Mouse (Mus musculus): ENCODE results near the gene Crybb3. TPM values are rescaled to one million over a fixed set of nuclear protein-coding genes. Genes with fewer than 3 reads are reported as not detected.

Gene Crybb3
- total and polyA plus RNA-seq, 3 experiments, result not detected

DNA sequence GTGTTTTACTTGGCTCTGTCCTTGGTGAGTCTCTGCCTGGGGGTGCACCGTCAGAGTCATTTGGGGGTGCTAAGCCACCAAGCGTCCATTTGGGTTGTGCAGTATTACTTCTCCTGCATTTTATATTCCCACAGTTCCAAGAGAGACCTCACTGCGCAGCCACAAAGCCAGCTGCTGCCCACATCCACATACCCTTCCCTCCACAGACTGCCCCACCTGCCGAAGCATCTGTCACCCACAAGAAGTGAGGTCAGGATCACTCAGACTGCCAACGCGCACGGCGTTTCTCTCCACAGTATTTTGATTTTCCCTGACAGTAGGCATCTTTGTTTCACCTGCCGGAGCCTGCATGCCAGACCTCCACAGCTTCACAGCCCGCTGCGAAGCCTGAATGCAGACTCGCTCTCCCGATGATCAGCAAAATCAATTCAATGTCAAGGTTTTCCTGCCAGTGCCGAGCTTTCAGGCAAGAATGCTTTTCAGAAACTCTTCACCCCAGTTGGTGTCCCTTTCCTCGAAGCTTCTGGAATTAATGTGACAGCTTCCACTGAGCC is 50.1 kb downstream of the Crybb3 start:
- DNase-seq (ENCODE audit: extremely low read depth), result no peak
- H3K79me2 ChIP-seq (replicated peaks; ENCODE audit: control insufficient read depth, extremely low read depth, insufficient read depth, poor library complexity, severe bottlenecking), result no peaks in the 10 kb centered on the region
- H3K9me3 ChIP-seq (replicated peaks; ENCODE audit: low read length), result peaks cover 40% of the 10 kb centered on the region
- H3K27me3 ChIP-seq (replicated peaks), result no peaks in the 10 kb centered on the region
- dilution Hi-C loops (cut with MboI; ENCODE audit: extremely low pct_ligation_motif_present, extremely low pct_unique_long_range_greater_than_20kb, low sequenced_read_pairs), result no loop called here
- TF ChIP-seq NELFE (IDR thresholded peaks at IDR 0.05; ENCODE audit: low read depth, low read length) (no peak), GABPA (IDR thresholded peaks at IDR 0.05; ENCODE audit: insufficient replicate concordance, low read depth, low read length) (no peak), TBP (conservative IDR thresholded peaks at IDR 0.05; ENCODE audit: low read depth, low read length) (no peak), HCFC1 (IDR thresholded peaks at IDR 0.05; ENCODE audit: low read depth, low read length) (no peak)
- H3K4me3 ChIP-seq (replicated peaks in 1 of 3; ENCODE audit: low read depth in 2 of 3, low read length in 2 of 3, poor library complexity in 1 of 3), result no peak overlapping the region
- H3K36me3 ChIP-seq (replicated peaks in 1 of 2; ENCODE audit: control insufficient read depth in 1 of 2, insufficient read depth in 1 of 2, low read length in 1 of 2), result no peaks in the 10 kb centered on the region
- in situ Hi-C loops (cut with MboI; ENCODE audit: low pct_ligation_motif_present, low pct_unique_long_range_greater_than_20kb, low sequenced_read_pairs), result loop anchor here (25.0 kb wide), 1 partner anchor 794 kb away; no protein-coding TSS in a partner anchor
- no peak overlapping the region for H3K4me2 ChIP-seq (ENCODE audit: insufficient read depth, low read depth, poor library complexity, severe bottlenecking)
- H3K27ac ChIP-seq (ENCODE audit: insufficient read depth, low read depth), result no peak overlapping the region
- H3K9ac ChIP-seq (ENCODE audit: insufficient read depth, low read depth), result no peak overlapping the region
- H3K4me1 ChIP-seq (ENCODE audit: control insufficient read depth in 1 of 2, insufficient read depth in 2 of 2), result no peaks in the 10 kb centered on the region

DNA sequence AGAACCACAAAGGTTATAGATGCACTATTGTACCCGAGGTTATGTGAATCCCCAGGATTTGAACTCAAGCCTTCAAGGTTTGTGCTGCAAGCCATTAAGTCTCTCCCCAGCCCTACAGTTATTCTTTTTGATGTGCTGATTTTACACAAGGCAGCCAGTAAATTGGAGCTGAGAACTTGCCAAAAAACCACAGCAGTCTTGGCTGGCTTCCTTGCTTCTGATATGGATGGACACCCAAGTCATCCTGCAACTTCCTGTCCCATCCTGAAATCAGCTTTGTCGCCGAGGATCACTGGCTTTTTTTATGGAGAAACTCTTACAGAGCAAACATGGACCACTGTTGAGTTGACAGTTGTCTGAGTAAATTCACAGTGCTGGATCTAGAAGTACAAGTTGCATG is 51.3 kb downstream of the Crybb3 start:
- no peaks in the 10 kb centered on the region for H3K27me3 ChIP-seq (replicated peaks)
- no peak for DNase-seq (ENCODE audit: extremely low read depth)
- TF ChIP-seq CTCF (conservative IDR thresholded peaks at IDR 0.05 in 1 of 2, IDR thresholded peaks at IDR 0.05 in 1 of 2; ENCODE audit: low read depth in 2 of 2, low read length in 2 of 2) (no peak), RCOR1 (conservative IDR thresholded peaks at IDR 0.05; ENCODE audit: low read depth, low read length) (no peak), NELFE (IDR thresholded peaks at IDR 0.05; ENCODE audit: low read depth, low read length) (no peak), MAFK (IDR thresholded peaks at IDR 0.05; ENCODE audit: insufficient replicate concordance, low read length) (no peak), CHD2 (IDR thresholded peaks at IDR 0.05; ENCODE audit: low read length) (no peak), ZNF384 (IDR thresholded peaks at IDR 0.05; ENCODE audit: low read depth, low read length) (no peak), MYC (IDR thresholded peaks at IDR 0.05; ENCODE audit: low read depth, low read length) (no peak), USF2 (conservative IDR thresholded peaks at IDR 0.05; ENCODE audit: low read depth, low read length) (no peak), IRF4 (IDR thresholded peaks at IDR 0.05; ENCODE audit: low read depth, low read length) (no peak), ELF1 (IDR thresholded peaks at IDR 0.05; ENCODE audit: low read depth, low read length) (no peak), ZKSCAN1 (IDR thresholded peaks at IDR 0.05; ENCODE audit: borderline replicate concordance, low read depth, low read length) (no peak), JUND (conservative IDR thresholded peaks at IDR 0.05; ENCODE audit: low read depth, low read length) (no peak), ETS1 (conservative IDR thresholded peaks at IDR 0.05; ENCODE audit: low read depth, low read length) (no peak), MAZ (IDR thresholded peaks at IDR 0.05; ENCODE audit: low read depth, low read length) (no peak), EP300 (IDR thresholded peaks at IDR 0.05; ENCODE audit: low read length) (no peak), MAX (IDR thresholded peaks at IDR 0.05; ENCODE audit: low read length) (no peak), KAT2A (IDR thresholded peaks at IDR 0.05; ENCODE audit: insufficient replicate concordance, low read length) (no peak), POLR2AphosphoS2 (IDR thresholded peaks at IDR 0.05; ENCODE audit: low read depth, low read length) (no peak), MXI1 (IDR thresholded peaks at IDR 0.05; ENCODE audit: low read depth, low read length) (no peak)
- H3K9ac ChIP-seq (ENCODE audit: insufficient read depth, low read depth), result no peak overlapping the region
- no peaks in the 10 kb centered on the region for H3K36me3 ChIP-seq (replicated peaks in 1 of 2; ENCODE audit: control insufficient read depth in 1 of 2, insufficient read depth in 1 of 2, low read length in 1 of 2)
- no peaks in the 10 kb centered on the region for H3K79me2 ChIP-seq (replicated peaks; ENCODE audit: control insufficient read depth, extremely low read depth, insufficient read depth, poor library complexity, severe bottlenecking)
- dilution Hi-C loops (cut with MboI; ENCODE audit: extremely low pct_ligation_motif_present, extremely low pct_unique_long_range_greater_than_20kb, low sequenced_read_pairs) (no loop called here), in situ Hi-C loops (cut with MboI; ENCODE audit: low pct_ligation_motif_present, low pct_unique_long_range_greater_than_20kb, low sequenced_read_pairs) (loop anchor here (25.0 kb wide), 1 partner anchor 793 kb away; no protein-coding TSS in a partner anchor)
- no peak overlapping the region for H3K4me2 ChIP-seq (ENCODE audit: insufficient read depth, low read depth, poor library complexity, severe bottlenecking)
- no peak overlapping the region for H3K27ac ChIP-seq (ENCODE audit: insufficient read depth, low read depth)
- no peaks in the 10 kb centered on the region for H3K4me1 ChIP-seq (ENCODE audit: control insufficient read depth in 1 of 2, insufficient read depth in 2 of 2)
- H3K4me3 ChIP-seq (replicated peaks in 1 of 3; ENCODE audit: low read depth in 2 of 3, low read length in 2 of 3, poor library complexity in 1 of 3), result no peak overlapping the region
- peaks cover 42% of the 10 kb centered on the region for H3K9me3 ChIP-seq (replicated peaks; ENCODE audit: low read length)
